ENCODE assay signal across 7 mouse cellular contexts in the genomic region with DNA sequence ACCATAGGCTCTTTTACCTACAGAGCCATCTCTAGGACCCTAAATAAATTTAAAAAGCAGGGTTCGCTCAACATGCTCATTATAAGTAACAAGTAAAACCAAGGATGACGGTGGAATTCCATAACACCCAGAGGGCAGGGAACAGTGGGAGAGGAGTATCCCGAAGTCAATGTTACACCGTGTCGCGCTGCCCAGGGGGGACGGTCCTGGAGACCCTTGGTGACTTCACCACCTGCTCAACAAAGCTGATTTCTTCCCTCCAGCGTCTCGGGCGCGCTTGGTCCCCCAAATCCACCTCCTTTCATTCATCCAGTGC. TPM values are rescaled to one million over a fixed set of nuclear protein-coding genes. Genes with fewer than 3 reads are reported as not detected.
A peak's percentile ranks its signal among the peaks of the same experiment; 100 is the strongest.
DNase-seq lines count a peak whose midpoint lies in the region; ATAC-seq lines count a peak whose summit lies in the region.

No protein-coding gene starts in this region.

- peak overlapping the region; percentile 61 for H3K4me3 ChIP-seq in lung, embryonic 16.5 days (ENCODE audit: low read length)
- H3K4me3 ChIP-seq in forebrain, embryonic 14.5 days (ENCODE audit: low read depth, low read length) = peak overlapping the region; percentile 58
- peak overlapping the region; percentile 67 for H3K4me3 ChIP-seq in limb, embryonic 13.5 days
- peak overlapping the region; percentile 52 for H3K4me3 ChIP-seq in stomach, embryonic 14.5 days (ENCODE audit: low read depth, low read length)

- WGBS in lung, embryonic 16.5 days = 7% methylated on average over 11 of the region's 11 CpGs
- 8% methylated on average over 11 of the region's 11 CpGs for WGBS in forebrain, embryonic 14.5 days
- 4% methylated on average over 11 of the region's 11 CpGs for WGBS in limb, embryonic 13.5 days
- 7% methylated on average over 11 of the region's 11 CpGs for WGBS in stomach, embryonic 14.5 days

- no peaks in the 10 kb centered on the region for H3K9me3 ChIP-seq in lung, embryonic 16.5 days (ENCODE audit: control insufficient read depth, low read length)
- H3K9me3 ChIP-seq in forebrain, embryonic 14.5 days (replicated peaks; ENCODE audit: control insufficient read depth, low read length) = no peaks in the 10 kb centered on the region
- no peaks in the 10 kb centered on the region for H3K9me3 ChIP-seq in limb, embryonic 13.5 days
- no peaks in the 10 kb centered on the region for H3K9me3 ChIP-seq in stomach, embryonic 14.5 days (ENCODE audit: control insufficient read depth, low read depth, low read length)

- H3K27ac ChIP-seq in lung, embryonic 16.5 days (ENCODE audit: low read length) = no peak overlapping the region
- peak overlapping the region; percentile 85 for H3K27ac ChIP-seq in forebrain, embryonic 14.5 days (ENCODE audit: low read depth, low read length)
- H3K27ac ChIP-seq in limb, embryonic 13.5 days = no peak overlapping the region
- no peak overlapping the region; the same call in 1 of the 2 replicates for H3K27ac ChIP-seq in stomach, embryonic 14.5 days (ENCODE audit: low read length)

- peak overlapping the region; percentile 74 for H3K4me2 ChIP-seq in lung, embryonic 16.5 days (ENCODE audit: low read depth, low read length)
- H3K4me2 ChIP-seq in forebrain, embryonic 14.5 days (ENCODE audit: low read length) = peak overlapping the region; percentile 66
- peak overlapping the region; percentile 78 for H3K4me2 ChIP-seq in limb, embryonic 13.5 days (replicated peaks)
- peak overlapping the region; percentile 74 for H3K4me2 ChIP-seq in stomach, embryonic 14.5 days (replicated peaks; ENCODE audit: low read depth, low read length)

- H3K9ac ChIP-seq in lung, embryonic 16.5 days (ENCODE audit: low read length) = peak overlapping the region; percentile 84
- H3K9ac ChIP-seq in forebrain, embryonic 14.5 days (ENCODE audit: low read length) = peak overlapping the region; percentile 88
- peak overlapping the region; percentile 84 for H3K9ac ChIP-seq in limb, embryonic 13.5 days
- peak overlapping the region; percentile 84 for H3K9ac ChIP-seq in stomach, embryonic 14.5 days (replicated peaks; ENCODE audit: low read depth, low read length)

- no peaks in the 10 kb centered on the region; the same call in 1 of the 2 replicates for H3K27me3 ChIP-seq in lung, embryonic 16.5 days (ENCODE audit: control insufficient read depth, insufficient read depth, low read depth, low read length)
- no peaks in the 10 kb centered on the region for H3K27me3 ChIP-seq in forebrain, embryonic 14.5 days (replicated peaks; ENCODE audit: control insufficient read depth, insufficient read depth, low read length)
- H3K27me3 ChIP-seq in limb, embryonic 13.5 days = peaks cover 8% of the 10 kb centered on the region; the same call in 1 of the 2 replicates
- H3K27me3 ChIP-seq in stomach, embryonic 14.5 days (ENCODE audit: control insufficient read depth, insufficient read depth, low read length) = no peaks in the 10 kb centered on the region

- no peaks in the 10 kb centered on the region for H3K36me3 ChIP-seq in lung, embryonic 16.5 days (ENCODE audit: control insufficient read depth, insufficient read depth, low read length)
- no peaks in the 10 kb centered on the region for H3K36me3 ChIP-seq in forebrain, embryonic 14.5 days (ENCODE audit: control insufficient read depth, insufficient read depth, low read length)
- H3K36me3 ChIP-seq in limb, embryonic 13.5 days = no peaks in the 10 kb centered on the region
- H3K36me3 ChIP-seq in stomach, embryonic 14.5 days (ENCODE audit: control insufficient read depth, insufficient read depth, low read length) = no peaks in the 10 kb centered on the region

- peak; percentile 56 for ATAC-seq in lung, embryonic 16.5 days (ENCODE audit: low read depth)
- peak; percentile 42 for ATAC-seq in forebrain, embryonic 14.5 days
- peak; percentile 45; the same call in 1 of the 2 replicates for ATAC-seq in limb, embryonic 13.5 days (ENCODE audit: low FRiP score, low read depth)
- ATAC-seq in stomach, embryonic 14.5 days (ENCODE audit: insufficient number of reproducible peaks, insufficient read depth, low FRiP score, low read depth) = peak; percentile 34; the same call in 1 of the 2 replicates

- H3K4me1 ChIP-seq in lung, embryonic 16.5 days (replicated peaks; ENCODE audit: control insufficient read depth, insufficient read depth, low read length) = peaks cover 6% of the 10 kb centered on the region; the same call in 1 of the 2 replicates
- H3K4me1 ChIP-seq in forebrain, embryonic 14.5 days (ENCODE audit: control insufficient read depth, insufficient read depth, low read length) = peaks cover 3% of the 10 kb centered on the region; the same call in 1 of the 2 replicates
- H3K4me1 ChIP-seq in limb, embryonic 13.5 days = peaks cover 4% of the 10 kb centered on the region; the same call in 1 of the 2 replicates
- no peaks in the 10 kb centered on the region; the same call in 1 of the 2 replicates for H3K4me1 ChIP-seq in stomach, embryonic 14.5 days (ENCODE audit: control insufficient read depth, insufficient read depth, low read length)

- no peak for DNase-seq in lung, postnatal 4 days
- DNase-seq in forebrain, embryonic 14.5 days (ENCODE audit: low spot score) = no peak
- no peak for DNase-seq in layer of hippocampus, adult 9-11 months
- DNase-seq in left cerebral cortex, postnatal 10 days (ENCODE audit: extremely low spot score in 1 of 2, low spot score in 2 of 2) = no peak

- intact Hi-C loops in left cerebral cortex, postnatal 10 days (cut with DNase I) = no loop called here

RNA-seq across cellular contexts. Expression of a gene that starts 43.2 kb away (rescaled TPM):
- 113 and 141 TPM in 2 replicates for polyA plus RNA-seq in lung, embryonic 16.5 days (2015; fragmentation: Nextera tagmentation; extraction: Ambion mirVana)
- polyA plus RNA-seq in forebrain, embryonic 14.5 days (2014; fragmentation: Nextera tagmentation; extraction: Ambion mirVana) = 150 and 167 TPM in 2 replicates
- polyA plus RNA-seq in limb, embryonic 13.5 days (2015; fragmentation: Nextera tagmentation; extraction: Ambion mirVana) = 133 and 135 TPM in 2 replicates
- 138 and 149 TPM in 2 replicates for polyA plus RNA-seq in stomach, embryonic 14.5 days (2014; fragmentation: Nextera tagmentation; extraction: Ambion mirVana)
- 10 to 100 TPM; 33.4 to 33.6 TPM for total RNA-seq in left cerebral cortex, postnatal 10 days (2021)
